Mouse (Mus musculus): ENCODE data around the gene Zfp791. TPM values are rescaled to one million over a fixed set of nuclear protein-coding genes. Genes with fewer than 3 reads are reported as not detected.
"Not testable (repeated sequence)": the region's sequence is repeated elsewhere in the genome, so short reads cannot be mapped to it uniquely, and the experiment has no call there.

The Zfp791 gene
- total RNA-seq, 2 experiments from 2014 or later: not detected

DNA sequence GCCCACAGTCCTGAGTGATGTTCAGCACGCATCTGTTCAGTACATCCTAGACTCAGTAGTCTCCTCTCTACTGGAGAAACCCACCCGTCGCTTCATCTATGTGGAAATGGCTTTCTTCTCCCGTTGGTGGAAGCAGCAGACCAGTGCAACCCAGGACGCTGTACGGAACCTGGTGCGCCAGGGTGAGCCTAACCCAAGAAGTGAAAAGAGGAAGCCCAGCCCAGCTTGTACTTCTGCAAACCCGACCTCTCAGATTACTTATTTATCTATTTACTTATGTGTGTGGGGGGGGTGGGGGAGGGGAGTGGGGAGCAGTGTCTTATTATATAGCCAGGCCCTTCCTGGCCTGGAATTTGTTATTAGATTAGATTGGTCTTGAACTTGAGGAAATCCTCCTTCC is 38.3 kb downstream of the Zfp791 start:
- ATAC-seq (replicated peaks; ENCODE audit: low FRiP score, poor library complexity, severe bottlenecking): no peak

DNA sequence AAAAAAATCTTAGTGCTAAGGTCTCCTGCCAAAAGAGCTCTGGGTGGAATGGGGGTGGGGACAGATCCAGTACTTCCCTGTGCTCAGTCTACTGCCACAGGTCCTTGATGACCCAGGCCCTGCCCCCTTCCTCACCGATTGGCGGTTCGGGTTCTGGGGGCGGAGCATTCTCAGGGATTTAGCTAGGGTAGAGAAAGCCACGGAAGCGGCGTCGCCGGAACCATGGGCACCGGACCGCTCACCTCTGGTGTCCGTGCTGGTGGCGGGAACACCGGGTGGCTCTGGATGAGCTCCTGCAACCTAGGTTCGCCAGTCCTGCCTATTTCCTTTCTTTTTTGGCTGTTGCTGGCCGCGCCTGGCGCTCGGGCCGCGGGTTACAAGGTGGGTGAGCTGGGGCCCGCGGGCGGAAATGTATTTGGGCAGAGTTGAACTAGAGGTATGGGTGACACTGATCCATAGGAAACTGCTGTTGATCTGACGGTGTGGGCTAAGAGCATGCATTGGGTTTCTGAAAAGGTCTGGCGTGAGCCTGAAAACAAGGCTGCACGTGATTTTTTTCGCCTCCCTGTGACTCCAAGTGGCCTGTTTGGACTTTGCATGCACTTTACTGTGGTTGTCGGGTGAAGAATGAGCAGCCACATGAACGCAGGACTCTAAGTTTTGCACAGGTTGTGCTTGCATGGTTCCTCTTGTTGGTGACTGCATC is 39.6 kb downstream of the Zfp791 start, which contains the start of gene Man2b1:
Gene Man2b1, plus strand, starts transcription at position 163 of the 706 bp plus-strand sequence.
- peak; percentile 80 for ATAC-seq (replicated peaks; ENCODE audit: low FRiP score, poor library complexity, severe bottlenecking)

DNA sequence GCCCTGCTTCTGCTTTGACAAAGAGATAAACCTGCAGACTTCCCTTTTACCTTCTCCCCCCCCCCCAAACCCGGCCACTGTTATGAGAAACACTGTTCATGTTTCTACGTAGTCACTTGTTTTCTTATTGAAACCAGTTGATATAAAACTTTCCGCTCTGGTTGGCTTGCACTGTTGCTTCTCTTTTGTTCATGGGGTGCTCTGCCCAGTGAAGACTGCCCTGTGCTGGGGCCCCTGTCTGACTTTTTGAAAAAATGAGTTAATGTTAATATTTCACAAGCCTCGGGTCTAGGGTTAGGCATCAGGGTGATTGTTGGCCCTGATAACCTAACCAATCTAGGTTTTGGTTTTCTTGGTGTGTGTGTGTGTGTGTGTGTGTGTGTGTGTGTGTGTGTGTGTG is 40.7 kb downstream of the Zfp791 start:
- not testable (repeated sequence) for ATAC-seq (replicated peaks; ENCODE audit: low FRiP score, poor library complexity, severe bottlenecking)

DNA sequence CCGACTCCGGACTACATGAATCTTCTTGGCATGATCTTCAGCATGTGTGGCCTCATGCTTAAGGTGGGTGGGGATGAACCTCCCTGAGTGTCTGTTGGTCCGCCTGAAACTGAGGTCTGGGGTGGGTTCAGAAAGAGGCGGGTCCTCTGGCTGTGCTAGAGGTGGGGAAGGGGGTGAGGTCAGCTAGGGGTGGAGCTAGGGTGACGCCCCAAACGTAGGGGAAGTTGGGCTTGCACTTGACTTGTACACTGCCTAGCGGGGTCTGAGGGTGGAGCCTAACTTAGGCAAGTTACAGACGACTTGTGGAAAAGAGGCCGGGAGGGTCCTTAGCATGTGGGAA is 41.7 kb downstream of the Zfp791 start, which contains the start of gene Wdr83:
Gene Wdr83, minus strand, starts transcription at position 91 of the 340 bp plus-strand sequence.
- ATAC-seq (replicated peaks; ENCODE audit: low FRiP score, poor library complexity, severe bottlenecking): peak; percentile 18; the same call in 1 of the 2 replicates

DNA sequence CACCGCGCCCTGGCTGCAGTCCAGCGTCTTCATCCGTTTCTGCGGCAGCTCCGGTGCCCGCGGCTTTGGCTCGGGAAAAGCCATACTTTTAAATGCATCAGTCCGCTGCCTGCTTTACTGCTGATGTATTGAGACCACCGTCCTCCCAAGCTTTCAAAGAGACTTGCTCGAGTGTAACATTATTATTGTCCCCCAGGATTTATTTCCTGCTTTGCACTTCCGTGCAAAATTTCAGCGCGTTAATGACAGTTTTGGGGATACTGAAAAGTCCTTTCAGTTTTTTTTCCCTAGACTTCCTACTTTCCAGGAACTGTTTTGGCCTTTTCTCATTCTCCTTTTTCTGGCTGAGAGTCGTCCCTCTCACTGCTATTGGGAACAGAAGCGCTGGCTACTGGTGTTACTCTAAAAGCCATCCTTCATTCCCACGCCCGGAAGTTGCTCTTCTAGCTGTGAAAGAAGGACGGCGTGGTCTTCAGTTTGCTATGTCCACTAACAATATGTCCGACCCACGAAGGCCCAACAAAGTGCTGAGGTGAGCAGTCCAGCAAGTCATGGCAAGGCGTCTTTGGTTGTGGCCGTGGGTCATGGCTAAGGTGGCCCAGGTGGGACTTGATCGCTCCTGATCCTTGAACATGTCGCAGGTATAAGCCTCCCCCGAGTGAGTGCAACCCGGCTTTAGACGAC is 42.2 kb downstream of the Zfp791 start, which contains the start of gene Wdr83os:
Gene Wdr83os, plus strand, starts transcription at position 209 of the 684 bp plus-strand sequence.
- ATAC-seq (replicated peaks; ENCODE audit: low FRiP score, poor library complexity, severe bottlenecking): 0 out of 2 replicates have a peak, but pooled peaks have one; percentile 35

DNA sequence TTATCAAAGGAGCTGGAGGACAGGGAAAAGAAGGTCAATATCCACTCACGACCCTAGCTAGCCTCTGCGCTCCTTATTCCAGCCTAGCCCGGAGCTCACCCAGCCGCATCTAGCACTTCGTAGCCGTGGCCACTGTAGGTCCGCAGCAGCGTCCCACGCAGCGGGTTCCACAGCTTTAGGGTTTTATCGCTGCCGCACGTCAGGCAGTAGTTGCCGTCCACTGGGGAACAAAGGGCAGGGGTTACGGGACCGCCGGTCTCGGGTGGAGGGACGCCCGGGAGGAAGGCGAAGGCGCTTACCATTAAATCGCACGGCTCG is 42.7 kb downstream of the Zfp791 start:
- peak; percentile 24 for ATAC-seq (replicated peaks; ENCODE audit: low FRiP score, poor library complexity, severe bottlenecking)

DNA sequence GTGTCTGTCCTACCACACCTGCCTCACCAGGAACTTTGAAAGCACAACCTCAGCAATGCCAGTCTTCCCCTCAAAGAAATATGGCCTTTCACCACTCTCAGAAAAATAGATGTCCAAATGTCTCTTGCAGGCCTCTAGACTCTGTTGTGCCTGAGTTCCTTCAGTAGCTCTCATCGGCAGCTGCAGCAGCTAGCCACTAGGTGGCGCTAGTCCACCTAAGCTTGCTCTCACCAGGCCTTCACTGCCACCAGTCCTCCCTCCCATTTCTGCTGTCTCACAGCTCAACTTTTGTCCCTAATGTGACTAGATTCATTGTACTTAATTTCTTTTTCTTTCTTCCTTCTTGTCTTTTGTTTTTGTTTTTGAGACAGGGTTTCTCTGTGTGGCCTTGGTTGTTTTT is 45.9 kb downstream of the Zfp791 start:
- peak; percentile 68 for ATAC-seq (replicated peaks; ENCODE audit: low FRiP score, poor library complexity, severe bottlenecking)

DNA sequence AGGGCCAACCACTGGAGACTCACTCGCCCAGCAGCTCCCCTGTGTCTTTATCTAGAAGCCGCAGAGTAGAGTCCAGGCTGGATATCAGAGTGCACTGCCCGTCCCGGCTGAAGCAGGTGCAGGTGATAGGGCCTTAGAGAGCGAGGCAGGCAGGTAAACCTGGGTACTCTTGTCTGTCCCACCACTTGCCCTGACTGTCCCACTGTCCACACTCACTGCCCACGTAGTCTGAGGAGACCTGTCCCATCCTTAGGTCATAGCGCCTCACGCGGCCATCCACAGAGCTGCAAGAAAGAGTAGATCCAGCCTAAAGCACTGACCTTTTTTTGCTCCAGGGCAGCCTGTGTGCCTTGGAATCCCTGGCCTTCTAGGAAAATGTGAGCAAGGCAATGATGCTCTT is 46.9 kb downstream of the Zfp791 start:
- ATAC-seq (replicated peaks; ENCODE audit: low FRiP score, poor library complexity, severe bottlenecking): peak; percentile 55

DNA sequence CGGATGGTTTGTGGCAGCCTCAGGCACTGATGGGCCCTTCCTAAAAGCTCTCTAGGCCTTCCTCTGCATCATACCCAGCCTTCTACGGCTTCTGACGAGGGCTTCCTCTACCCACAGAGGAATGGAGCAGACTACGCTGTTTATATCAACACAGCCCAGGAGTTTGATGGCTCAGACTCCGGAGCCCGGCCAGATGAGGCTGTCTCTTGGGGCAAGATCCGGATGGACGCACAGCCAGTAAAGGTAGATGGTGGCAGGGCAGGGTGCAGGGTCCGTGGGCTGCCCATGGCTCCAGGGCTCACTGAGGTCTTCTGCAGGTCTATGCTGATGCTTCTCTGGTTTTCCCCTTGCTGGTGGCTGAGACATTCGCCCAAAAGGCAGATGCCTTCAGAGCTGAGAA is 48.3 kb downstream of the Zfp791 start:
- no peak for ATAC-seq (replicated peaks; ENCODE audit: low FRiP score, poor library complexity, severe bottlenecking)

DNA sequence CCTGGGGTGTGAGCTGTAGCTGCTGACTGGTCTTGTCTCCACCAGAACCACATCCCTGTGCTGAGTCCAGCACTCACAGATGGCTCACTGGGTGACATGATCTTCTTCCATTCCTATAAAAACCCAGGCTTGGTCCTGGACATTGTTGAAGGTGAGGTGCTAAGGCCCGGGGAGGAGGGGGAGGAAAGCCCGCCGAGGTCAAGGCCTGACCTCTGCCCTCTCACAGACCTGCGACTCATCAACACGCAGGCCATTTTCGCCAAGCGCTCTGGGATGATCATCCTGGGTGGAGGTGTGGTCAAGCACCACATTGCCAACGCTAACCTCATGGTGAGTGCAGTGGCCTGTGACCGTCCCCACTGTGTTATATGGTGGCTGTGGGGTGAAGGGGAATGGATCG is 48.7 kb downstream of the Zfp791 start:
- no peak for ATAC-seq (replicated peaks; ENCODE audit: low FRiP score, poor library complexity, severe bottlenecking)

DNA sequence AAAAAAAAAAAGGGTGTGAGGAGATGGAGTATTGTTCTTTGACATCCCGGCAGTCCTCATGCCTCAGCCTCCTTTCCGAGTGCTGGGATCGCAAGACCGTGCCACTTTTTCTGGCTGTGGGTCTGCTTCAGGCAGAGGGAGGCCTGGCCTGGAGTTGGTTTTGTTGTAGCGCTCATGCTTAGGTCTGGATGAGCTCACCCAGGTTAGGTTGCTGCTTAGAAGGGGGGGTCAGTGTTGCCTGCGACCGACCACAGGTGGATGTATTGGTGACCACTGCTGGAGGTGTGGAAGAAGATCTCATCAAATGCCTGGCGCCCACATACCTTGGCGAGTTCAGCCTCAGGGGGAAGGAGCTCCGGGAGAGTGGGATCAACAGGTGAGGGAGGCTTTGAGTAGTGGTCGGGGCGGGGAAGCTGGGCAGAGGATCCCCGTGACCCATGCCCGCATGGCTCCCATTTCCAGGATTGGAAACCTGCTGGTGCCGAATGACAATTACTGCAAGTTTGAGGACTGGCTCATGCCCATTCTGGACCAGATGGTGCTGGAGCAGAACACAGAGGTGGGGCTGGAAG is 49.8 kb downstream of the Zfp791 start:
- ATAC-seq (replicated peaks; ENCODE audit: low FRiP score, poor library complexity, severe bottlenecking): no peak

DNA sequence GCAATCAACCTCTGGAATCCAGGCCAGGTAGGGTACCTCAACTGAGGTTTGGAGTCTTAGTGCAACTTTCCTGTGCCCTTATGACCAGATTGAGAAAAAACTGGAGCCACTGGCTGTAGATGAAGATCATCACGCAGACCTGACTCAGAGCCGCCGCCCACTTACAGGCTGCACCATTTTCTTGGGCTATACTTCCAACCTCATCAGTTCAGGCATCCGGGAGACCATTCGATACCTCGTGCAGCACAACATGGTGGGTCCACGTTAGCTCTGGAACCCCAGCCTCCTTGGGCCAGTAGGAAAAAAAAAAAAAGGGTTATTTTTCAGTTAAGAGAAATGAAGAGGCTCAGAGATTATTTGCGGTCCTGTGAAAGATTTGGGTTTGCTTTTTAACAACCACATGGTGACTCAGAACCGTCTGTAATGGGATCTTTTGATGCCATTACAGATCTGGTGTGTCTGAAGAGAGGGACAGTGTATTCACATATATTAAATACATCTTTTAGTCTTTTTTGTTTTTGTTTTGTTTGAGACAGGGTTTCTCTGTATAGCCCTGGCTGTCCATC is 50.4 kb downstream of the Zfp791 start:
- ATAC-seq (replicated peaks; ENCODE audit: low FRiP score, poor library complexity, severe bottlenecking): no peak

DNA sequence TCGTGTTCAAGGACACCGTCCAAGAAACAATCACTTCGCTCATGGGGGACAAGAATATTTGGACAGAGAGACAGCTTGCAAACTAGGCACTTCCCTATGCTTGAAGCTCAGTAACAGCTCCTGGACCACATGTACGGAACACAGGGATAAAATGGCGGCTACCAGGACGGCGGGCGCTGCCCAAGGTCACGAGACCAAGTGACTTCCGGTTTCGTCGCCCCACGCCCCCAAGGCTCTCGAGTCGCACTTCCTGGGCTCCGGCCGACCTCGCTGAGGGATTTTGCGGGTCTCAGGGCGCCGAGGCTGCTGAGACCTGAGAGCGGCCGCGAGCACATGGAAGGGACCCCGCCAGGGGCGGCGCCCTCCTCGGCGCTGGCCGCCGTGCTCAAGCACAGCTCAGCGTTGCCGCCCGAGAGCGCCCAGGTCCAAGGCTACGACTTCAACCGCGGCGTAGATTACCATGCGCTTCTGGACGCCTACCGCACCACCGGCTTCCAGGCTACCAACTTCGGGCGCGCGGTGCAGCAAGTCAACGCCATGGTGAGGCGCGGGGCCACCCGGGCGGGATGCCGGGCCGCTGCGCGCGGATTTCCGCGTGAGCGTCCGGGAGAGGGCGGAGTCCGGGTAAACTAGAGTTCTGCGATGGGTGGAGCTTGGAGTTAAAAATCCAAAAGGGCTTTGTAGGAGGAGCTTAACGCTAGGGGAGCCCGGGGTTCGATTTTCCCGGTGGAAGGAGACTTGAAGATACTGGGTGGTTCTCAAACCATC is 51.2 kb downstream of the Zfp791 start, which contains the start of gene Dhps:
Gene Dhps, plus strand, starts transcription at position 244 of the 768 bp plus-strand sequence.
- ATAC-seq (replicated peaks; ENCODE audit: low FRiP score, poor library complexity, severe bottlenecking): peak; percentile 81

DNA sequence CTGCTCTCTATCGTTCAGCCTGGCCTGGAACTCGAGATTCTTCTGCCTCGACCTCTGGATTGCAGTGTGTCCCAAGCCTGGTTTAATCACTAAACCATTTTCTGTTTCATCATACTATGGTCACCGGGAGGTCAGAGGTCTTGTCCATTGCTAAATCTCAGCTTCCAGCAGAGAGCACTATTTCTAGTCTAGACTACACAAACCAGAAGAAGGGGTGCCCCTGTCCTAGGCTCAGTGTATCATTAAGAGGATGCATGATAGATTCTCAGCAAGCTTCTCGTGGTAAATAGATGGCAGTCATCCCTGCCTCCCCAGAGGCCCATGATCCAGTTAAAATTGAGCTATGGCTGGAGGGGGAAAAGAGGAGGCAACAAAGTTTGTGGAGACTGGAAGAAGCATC is 51.9 kb downstream of the Zfp791 start:
- ATAC-seq (replicated peaks; ENCODE audit: low FRiP score, poor library complexity, severe bottlenecking): no peak

DNA sequence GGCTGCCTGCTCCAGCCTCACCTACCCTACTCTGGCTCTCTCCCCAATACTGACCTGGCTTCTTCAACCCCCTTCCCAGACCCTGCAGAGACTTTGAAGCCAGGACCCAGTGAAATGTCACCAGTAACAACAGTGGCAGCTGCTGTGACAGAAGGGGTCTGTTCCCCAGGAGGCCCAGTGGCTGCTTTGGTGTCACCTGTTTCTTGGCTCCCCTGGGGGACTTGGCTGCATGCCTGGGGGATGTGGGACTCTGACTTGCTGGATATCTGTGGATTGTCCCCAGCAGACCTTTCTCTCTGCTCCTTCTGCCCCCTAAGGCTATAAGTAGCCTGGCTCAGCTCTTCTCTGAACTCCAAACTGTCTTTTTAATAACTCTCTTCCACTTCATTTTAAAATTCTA is 54.9 kb downstream of the Zfp791 start, which contains the start of gene Gm5741:
Gene Gm5741, minus strand, starts transcription at position 1 of the 400 bp plus-strand sequence.
- ATAC-seq (replicated peaks; ENCODE audit: low FRiP score, poor library complexity, severe bottlenecking): no peak

DNA sequence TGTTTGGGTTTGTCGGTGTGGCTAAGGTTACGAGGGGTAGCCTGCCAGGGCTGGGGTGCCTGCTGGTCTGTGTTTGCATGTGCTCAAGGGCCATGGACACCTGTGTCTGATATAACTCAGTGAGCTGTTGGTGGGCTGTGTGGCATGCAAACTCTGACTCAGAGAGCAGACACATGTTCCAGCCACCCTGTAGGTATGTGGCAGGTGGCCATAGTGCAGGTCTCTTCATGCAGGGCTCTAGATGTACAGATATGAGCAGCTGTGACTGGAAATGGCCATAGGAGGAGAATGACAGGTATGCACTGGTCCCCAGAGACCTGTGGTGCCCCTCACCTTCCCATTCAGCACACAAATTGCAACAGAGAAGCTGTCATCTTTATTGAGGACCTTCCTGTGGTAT is 55.7 kb downstream of the Zfp791 start:
- no peak for ATAC-seq (replicated peaks; ENCODE audit: low FRiP score, poor library complexity, severe bottlenecking)

DNA sequence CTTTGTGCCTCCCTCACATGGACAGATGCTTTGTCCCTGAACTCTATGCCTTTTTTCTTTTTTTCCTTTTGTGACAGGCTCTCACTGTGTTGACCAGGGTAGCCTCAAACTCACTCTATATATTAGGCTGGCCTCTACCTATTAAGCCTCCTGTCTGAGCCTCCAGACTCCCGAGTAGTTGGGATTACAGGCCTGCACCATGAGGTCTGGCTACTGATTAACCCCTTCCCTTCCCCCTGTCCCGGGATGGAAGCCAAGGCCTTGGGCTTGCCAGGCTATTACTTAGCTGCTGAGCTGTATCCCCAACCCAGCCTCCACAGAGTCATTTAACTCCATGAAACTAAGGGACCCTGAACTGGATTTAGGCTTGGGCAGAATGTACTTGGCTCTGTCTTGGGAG is 57.7 kb downstream of the Zfp791 start:
- no peak for ATAC-seq (replicated peaks; ENCODE audit: low FRiP score, poor library complexity, severe bottlenecking)

DNA sequence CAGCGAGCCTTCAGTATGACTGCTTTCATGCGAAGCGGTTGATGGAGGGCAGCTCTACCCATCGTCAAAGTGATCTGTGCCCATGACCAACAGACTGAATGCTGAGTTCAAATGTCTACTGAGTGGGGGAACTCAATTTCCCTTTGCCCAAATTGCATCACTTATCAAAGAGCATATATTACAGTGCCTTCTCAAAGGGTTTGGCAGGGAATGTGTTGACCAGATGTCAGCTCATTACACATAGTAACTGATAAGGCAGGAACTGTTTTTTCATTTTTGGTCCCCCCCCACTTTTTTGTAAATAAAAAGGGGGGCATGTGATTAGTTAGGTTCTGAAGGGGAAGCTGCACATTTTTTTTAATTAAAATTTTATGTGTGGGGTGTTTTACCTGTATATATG is 60.3 kb downstream of the Zfp791 start:
- no peak for ATAC-seq (replicated peaks; ENCODE audit: low FRiP score, poor library complexity, severe bottlenecking)

DNA sequence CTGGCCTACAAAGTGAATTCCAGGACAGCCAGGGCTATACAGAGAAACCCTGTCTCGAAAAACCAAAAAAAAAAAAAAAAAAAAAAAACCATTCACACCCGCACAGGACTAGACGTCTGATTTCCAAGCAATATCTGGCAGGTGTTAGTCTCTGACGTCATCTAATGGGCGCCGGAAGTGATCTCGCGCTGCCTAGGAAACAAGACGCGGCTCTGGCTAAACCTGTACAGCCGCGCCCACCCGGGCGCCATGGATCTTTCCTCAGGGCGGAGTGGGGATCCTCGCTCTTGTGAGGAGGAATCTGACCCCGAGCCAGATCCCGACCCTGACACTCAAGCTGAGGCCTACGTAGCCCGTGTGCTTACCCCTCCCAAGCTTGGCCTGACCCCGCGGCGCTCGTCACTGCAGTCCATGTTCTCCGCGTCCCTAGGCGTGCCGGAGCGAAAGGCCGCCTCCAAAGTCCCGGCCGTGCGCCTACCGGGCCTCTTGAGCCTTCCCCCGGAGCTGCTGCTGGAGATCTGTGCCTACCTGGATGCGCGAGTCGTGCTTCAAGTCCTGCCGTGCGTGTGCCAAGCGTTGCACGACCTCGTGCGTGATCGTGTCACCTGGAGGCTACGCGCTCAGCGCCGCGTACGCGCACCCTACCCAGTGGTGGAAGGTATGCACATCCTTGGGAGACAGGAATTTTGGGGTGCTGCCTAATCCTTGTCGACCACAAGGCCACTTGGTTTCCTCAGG is 62.8 kb downstream of the Zfp791 start, which contains the start of gene Fbxw9:
Gene Fbxw9, plus strand, starts transcription at position 177 of the 738 bp plus-strand sequence.
- ATAC-seq (replicated peaks; ENCODE audit: low FRiP score, poor library complexity, severe bottlenecking): peak; percentile 90
